Mouse (Mus musculus): ENCODE data around the gene Il4ra.

Gene Il4ra

DNA sequence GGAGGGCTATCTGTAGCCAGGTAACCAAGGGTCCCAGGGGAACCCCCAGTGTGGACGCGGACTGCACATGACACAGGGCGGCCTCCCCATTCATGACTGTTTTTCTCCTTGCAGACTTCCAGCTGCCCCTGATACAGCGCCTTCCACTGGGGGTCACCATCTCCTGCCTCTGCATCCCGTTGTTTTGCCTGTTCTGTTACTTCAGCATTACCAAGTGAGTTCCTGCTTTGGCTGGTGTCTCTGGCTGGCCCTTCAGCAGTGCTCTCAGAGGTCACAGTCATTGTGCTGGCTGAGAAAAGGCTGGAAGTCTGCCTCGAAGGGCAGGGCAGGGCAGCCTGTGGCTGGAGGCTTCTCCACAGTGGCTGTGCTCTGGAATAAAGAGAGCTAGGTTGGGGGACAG is 20.8 kb downstream of the Il4ra start:
- DNase-seq (ENCODE audit: low spot score in 2 of 2): no peak

DNA sequence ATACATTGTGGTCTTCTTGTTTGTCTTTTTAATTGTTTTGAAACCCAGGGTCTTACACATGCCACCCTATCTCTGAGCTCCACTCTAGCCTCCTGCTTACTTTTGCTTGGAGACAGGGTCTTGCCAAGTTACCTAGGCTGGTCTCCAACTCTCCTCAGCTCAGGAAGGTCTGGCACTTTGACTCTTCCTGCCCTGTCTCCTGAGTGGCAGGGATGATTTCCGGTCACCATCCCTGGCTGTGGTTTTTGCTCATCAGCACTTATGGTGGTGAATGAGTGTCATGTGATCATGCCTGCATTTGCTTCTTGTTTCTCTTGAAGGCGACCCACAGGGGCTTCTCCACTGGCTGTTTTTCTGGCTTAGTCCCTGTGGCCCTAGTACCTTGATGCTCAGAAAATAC is 21.9 kb downstream of the Il4ra start:
- no peak for DNase-seq (ENCODE audit: low spot score in 2 of 2)

DNA sequence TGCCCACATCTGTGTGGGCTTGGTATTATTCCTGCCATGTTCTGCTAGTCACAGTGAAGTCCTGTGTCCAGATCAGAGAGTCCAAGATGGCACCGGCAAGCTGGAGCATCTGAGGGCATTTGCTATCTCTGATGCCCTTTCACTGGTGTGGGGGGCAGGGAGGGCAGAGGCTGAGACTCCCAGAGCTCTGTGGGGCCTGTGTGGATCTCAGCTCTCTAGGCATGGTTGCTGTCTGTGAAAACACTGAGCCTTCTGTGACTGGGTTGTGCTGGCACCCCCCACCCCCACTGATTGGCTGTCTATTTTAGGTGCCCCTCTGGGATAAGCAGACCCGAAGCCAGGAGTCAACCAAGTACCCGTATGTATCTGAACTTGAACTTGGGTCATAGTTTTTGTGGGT is 22.9 kb downstream of the Il4ra start:
- DNase-seq (ENCODE audit: low spot score in 2 of 2): no peak

DNA sequence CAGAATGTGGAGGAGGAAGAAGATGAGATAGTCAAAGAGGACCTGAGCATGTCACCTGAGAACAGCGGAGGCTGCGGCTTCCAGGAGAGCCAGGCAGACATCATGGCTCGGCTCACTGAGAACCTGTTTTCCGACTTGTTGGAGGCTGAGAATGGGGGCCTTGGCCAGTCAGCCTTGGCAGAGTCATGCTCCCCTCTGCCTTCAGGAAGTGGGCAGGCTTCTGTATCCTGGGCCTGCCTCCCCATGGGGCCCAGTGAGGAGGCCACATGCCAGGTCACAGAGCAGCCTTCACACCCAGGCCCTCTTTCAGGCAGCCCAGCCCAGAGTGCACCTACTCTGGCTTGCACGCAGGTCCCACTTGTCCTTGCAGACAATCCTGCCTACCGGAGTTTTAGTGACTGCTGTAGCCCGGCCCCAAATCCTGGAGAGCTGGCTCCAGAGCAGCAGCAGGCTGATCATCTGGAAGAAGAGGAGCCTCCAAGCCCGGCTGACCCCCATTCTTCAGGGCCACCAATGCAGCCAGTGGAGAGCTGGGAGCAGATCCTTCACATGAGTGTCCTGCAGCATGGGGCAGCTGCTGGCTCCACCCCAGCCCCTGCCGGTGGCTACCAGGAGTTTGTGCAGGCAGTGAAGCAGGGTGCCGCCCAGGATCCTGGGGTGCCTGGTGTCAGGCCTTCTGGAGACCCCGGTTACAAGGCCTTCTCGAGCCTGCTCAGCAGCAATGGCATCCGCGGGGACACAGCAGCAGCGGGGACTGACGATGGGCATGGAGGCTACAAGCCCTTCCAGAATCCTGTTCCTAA is 24.0 kb downstream of the Il4ra start:
- DNase-seq (ENCODE audit: low spot score in 2 of 2): no peak

DNA sequence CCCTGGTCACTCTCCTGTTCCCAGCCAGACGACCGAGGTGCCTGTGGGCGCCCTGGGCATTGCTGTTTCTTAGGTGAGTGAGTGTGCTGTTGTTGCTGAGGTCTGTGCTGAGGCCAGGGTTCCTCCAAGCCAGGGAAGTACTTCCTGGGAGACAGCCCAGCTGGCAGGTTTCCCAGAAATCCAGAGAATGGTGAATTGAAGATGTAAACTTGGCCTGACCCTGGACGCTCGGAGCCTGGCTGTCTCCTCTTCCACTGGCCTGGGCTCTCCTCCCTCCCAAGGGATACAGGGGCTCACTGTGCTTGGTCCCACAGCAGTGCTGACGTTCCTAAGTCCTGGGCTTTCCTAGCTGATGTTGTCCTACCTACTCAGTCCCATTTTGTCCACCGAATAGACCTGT is 25.1 kb downstream of the Il4ra start:
- DNase-seq (ENCODE audit: low spot score in 2 of 2): no peak

DNA sequence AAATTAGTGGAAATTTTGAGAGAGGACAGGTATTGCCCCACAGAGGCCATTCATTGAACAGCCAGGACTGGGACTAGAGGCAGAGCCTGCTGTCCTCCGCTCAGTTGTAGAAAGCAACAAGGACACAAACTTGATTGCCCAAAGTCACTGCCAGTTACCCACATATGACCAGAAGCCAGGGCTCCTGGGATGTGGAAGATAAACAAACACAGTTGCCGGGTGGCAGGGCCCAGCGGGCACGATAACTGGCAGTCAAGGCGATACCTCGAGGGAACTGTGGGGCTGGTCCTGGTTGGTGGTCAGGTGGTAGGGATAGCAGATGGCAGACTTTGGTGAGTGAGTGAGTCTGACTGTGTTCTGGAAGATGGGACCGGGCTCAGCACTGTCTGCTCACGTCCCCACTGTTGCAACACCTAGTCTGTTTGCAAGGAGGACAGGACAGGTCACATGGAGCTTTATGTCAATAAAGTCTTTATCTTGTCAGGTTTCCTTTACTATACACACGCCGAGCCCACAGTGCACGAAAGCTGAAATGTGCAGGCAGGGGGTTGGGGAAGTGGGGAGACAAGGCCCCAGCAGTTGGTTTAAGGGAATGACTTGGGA is 25.7 kb downstream of the Il4ra start:
- DNase-seq (ENCODE audit: low spot score in 2 of 2): no peak

DNA sequence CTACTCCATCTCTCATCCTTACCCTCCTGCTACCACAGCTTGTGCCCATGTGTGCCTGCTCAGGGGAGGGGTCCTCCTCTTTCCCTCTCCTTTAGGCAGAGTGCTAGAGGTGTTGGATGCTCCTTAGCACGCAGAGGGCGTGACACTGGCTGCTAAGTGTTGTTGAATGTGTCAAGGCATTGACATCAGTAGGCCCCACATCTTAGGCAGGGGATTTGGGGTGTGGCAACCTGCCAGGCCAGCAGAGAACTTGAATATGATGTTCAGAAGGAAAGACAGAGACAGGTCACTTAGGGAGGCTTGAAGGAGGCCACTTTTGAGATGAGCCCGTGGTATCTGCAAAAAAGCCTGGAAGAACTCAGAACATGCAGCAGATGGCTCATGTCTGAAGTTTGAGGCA is 26.2 kb downstream of the Il4ra start:
- no peak for DNase-seq (ENCODE audit: low spot score in 2 of 2)

DNA sequence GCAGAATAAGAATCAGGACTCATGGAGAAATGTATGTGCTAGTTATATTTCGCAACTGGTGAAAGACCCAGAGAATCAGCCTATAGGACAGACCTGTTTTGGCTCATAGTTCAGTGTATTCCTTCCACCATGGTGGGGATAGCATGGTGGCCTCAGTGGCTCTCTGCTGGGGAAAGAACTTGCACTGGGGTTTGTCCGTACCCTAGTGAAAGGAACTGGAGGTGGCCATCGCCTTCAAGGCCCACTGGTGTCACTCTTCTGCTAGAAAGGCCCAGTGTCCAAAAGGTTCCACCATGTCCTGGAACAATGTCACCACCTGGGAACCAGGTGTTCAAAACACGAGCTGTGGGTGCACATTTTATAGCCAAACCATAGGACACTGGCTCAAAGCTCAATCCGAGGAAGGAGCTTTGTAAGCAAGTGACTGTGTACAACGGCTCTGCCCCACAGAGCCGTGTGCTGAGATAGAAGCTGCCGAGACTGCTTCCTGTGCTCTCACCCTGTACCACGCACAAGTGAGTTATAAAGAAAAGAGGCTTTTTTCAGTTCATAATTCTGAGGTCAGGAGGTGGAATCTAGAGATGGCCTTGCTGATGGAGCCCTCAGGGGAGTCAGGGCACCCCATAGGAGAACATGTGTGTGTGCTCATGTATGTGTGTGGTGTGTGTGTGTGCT is 27.8 kb downstream of the Il4ra start:
- DNase-seq (ENCODE audit: low spot score in 2 of 2): no peak

DNA sequence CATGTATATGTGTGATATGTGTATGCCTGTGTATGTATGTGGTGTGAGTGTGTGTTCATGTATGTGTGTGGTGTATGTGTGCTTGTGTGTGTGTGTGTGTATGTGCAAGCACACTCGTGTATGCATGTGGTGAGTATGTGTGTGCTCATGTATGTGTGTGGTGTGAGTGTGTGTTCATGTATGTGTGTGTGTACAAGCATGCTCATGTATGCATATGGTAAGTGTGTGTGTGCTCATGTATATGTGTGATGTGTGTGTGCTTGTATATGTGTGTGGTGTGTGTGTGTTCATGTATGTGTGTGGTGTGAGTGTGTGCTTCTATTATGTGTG is 28.3 kb downstream of the Il4ra start:
- no peak for DNase-seq (ENCODE audit: low spot score in 2 of 2)

DNA sequence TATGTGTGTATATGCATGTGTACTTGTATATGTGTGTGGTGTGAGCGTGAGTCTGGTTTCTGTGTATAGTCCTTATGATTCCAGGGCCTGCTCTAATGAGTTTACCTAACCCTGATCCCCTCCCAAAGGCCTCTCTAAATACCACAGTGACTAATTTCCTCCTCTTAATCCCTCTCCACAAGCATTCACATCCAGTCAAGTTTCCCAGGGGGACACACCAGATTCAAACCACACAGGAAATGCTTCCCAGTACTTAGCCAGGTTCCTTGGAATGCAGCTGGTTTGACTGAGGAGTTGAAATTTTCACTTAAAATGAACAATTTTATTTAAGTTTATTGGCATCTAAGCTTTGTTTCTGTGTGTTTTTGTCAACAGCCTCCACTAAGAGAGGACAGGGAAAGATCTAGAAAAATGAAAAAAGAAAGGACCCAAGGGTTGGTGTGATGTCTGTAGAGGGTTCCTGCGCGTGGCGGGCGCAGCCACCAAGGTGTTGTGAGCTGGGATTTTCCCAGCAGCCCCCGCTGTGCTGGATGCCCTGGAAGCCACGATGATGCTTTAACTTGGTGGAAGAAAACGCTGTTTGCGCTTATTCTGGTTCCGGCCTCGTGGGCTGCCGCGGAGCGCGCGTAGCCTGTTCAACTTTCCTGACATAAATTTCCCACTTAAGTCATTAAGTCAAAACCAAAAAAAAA is 28.9 kb downstream of the Il4ra start:
- peak in 1 of 2 experiments; percentile 17 for DNase-seq (ENCODE audit: low spot score in 2 of 2)

DNA sequence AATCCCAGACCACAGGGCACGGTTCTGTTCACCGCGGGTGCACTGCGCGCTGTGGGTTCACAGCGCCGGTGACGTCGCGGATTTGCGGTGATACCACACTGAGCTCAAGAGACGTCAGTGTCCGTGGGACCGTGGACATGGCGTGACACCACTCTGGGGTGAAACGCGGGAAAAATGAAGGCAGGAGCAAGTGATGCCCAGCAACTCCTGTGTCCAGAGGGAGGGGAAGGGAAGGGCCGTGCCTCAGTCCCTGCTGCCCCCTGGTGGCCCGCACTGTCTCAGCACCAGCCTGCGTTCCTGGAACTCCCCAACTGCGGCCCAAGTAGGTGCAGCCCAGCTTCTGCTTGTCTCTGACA is 29.4 kb downstream of the Il4ra start:
- DNase-seq (ENCODE audit: low spot score in 2 of 2): peak; percentile 83 to 85

DNA sequence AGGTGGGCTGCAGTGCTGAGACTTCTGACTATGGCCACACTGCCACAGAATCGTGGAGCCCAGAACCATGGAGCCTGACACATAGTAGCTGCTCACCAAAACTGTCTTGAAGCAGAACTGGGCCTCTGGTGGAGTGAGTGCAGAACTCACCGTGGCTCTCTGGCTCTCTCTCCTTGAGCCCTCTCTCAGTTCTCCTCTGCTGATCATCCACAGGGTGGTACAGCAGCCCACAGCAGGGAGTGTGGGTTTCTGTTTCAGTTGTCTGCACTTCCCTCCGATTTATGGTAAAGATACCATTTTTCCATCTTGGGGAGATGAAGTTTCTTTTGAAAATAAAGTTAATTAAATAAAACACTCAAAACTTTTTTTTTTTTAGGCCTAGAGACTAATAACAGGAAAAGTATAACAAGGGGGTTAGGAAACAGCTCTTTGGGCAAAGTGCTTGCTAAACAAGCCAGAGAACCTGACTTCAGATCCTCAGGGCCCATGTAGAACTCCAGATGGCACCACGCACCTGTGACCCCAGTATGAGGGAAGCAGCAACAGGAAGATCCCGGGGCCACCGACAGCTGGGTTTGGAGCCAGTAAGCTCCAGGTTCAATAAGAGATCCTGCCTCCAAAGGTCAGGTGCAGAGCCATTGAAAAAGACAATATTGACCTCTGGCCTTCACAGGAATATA is 31.5 kb downstream of the Il4ra start:
- no peak for DNase-seq (ENCODE audit: low spot score in 2 of 2)

DNA sequence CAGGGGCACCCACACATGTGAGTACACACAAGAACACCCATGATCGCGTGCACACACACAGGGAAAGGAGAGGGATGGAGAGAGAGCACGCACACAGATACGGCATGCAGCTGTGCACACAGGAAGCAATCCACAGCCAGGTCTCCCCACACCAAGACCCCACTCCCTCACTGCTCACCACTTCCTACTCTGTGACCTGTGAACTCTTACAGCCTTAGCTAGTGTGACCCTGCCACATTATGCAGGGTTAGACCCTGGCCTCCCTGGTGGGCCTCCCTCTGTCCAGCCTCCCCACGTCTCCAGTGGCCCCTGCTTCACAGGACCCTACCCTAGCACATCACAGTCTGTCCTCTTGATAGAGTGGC is 32.1 kb downstream of the Il4ra start:
- no peak for DNase-seq (ENCODE audit: low spot score in 2 of 2)

DNA sequence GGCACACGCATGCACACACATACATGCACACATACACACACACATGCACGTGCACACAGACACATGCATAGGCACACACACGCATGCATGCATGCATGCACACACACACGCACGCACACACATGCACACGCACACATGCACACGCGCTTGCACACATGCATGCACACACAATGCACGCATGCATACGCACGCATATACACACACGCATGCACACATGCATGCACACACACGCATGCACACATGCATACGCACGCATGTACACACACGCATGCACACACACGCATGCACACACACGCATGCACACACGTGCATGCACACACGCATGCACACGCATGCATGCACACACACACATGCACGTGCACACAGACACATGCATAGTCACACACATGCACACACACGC is 34.4 kb downstream of the Il4ra start:
- DNase-seq (ENCODE audit: low spot score in 2 of 2): no peak

DNA sequence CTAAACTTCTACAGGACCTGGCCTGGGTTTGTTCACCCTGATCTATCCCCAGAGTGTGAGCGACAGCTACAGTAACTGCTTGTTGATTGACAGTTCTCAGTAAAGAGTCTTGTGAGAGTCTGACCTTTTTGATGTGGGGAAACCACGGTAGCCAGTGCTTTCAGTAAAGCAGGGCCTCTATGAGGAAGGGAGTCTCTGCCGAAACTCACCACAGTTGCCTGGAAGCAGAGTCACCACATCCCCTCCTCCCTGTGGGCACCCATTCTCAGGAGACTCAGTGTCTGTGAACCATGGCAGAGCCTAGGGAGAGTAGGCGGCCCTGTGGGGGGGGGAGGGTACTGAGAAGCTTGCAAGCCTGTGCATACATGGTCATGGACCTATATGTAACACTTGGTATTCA is 36.8 kb downstream of the Il4ra start:
- DNase-seq (ENCODE audit: low spot score in 2 of 2): no peak

DNA sequence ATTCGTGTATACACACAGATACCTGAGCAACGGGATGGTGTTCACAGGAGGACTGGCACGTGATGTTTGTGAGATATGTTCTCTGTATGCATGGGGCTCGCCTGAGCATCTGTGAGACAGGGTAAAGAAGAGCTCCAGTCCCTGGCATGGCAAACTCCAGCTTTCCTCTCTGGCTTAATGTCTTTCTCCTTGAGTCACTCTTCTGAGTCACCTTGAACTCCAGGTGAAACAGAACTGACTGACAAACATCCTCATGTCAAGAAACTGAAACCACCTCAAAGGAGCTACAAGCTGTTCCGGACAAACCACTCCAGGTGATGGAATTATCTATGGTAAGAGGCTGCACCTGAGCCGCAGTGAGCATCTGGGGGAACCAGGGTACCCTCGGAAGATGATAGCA is 38.0 kb downstream of the Il4ra start:
- no peak for DNase-seq (ENCODE audit: low spot score in 2 of 2)

DNA sequence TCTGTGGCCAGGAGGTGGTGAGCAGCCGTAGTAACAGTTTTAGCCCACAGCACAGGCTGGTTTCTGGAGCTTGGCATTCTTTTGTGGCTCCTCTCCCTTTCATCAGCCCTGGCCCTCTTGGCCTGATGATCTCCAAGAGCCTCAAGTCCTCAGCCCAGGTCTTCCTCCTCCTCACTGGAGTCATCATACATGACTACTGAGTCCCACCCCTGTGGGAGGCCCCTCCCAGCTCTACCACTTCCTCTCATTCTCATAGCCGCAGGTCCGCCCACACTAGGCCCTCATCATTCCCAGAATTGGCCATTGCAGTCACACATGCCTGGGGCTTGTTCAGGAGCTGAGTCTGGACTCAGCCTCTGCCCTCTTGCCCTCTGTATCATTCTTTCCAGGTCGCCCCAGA is 41.9 kb downstream of the Il4ra start:
- no peak for DNase-seq (ENCODE audit: low spot score in 2 of 2)

DNA sequence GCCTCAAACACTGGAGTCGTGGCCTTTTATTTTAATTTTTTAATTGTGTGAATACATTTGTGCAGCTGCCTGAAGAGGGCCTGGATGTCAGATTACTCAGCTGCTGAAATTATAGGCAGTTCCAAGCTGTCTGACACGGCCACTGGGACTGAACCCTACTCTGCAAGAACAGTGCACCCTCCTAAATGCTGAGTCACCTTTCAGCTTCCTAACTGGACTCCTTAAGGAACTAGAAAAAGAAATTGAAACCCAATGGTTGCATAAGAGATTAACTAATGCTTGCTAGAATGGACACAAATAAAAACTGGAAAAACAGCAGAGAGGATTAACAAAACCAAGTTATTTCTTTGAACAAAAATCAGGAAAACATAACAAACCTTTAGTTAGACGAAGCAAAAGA is 44.5 kb downstream of the Il4ra start:
- DNase-seq (ENCODE audit: low spot score in 2 of 2): no peak

DNA sequence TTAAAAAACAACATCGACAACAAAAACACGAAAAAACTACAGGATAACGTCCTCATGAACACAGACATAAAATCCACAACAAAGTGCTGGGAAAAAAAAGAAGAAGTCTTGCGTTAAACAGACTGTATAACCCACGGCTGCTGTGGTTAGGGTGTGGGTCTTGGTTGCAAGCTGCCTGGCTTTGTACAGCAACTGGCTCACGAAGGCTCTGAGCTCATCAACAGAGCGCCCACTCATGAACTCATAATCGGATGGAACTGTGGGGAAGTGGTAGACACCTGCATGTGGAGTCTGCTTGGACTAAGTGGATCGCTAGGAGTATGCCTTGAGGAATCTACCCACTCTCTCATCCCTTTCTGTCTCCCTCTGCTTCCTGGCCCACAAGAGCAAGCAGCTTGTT is 45.2 kb downstream of the Il4ra start:
- no peak for DNase-seq (ENCODE audit: low spot score in 2 of 2)

DNA sequence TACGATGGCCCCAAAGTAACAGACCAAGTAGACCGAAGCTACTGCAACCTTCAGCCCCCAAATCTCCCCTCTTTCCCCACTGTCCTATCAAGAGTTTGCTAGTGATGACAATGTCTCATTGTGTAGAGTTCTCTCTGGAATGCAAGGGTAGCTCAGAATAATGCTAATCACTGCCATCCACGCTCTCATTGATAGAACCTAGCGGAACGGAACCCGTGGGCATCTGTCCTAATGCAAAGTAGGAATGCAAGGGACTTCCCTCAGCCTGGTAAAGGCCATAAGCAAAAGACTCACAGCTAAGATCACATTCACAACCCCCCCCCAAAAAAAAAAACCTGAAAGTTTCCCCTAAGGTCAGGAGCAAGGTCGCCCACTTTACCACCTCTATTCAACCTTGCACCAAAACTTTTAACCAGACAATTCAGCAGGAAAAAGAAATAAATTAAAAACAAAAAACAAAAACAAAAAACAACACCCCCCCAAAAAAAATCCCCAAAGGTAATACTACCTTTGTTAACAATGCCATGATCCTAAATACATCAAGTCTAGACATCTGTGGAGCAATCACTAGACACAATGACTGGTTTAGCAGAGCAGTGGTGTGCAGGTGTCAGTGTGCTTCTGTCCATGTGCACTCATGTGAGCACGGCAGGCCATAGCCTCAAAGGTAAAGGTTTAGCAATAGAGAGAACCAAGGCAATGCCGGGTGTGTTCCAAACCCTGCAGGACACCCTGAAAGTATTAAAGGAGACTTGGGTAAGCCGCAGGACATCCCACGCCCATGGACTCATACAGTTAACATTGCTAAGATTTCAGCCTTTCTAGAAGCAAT is 45.8 kb downstream of the Il4ra start:
- no peak for DNase-seq (ENCODE audit: low spot score in 2 of 2)

DNA sequence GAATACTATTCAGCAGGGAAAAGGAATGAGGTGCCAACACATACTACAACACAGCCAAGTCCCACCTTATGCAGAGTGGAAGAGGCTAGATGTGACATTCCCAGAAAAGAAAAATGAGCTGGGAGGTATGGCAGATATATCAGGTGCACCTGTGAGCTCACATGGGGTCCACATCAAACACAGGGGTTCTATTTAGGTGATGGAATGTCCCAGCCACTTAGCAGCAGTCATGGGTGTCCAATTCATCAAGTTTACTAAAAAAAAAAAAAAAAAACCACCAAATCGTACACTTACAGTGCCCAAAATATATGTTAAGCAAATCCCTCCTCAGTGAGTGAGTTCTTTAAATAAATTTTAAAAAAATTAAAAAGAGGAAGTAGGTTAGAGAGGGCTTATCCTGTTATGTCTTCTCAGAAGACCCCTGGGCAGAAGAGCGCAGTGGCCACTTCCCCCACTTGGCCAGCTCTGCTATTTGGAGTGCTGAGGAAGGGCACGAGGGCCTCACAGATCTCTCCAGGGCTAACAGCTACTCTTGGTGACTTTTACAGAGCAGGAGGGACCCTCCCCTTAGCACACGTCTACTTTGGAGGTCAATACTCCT is 47.6 kb downstream of the Il4ra start:
- no peak for DNase-seq (ENCODE audit: low spot score in 2 of 2)

Measured in frontal cortex, postnatal 25 days (tissue).